Mouse (Mus musculus): ENCODE data around the gene Gm10272. TPM values are rescaled to one million over a fixed set of nuclear protein-coding genes. Genes with fewer than 3 reads are reported as not detected.

The Gm10272 gene
- polyA plus RNA-seq (2016; fragmentation: Nextera tagmentation; extraction: Ambion mirVana) = not detected in 2 replicates

- H3K36me3 ChIP-seq = no peaks in the 10 kb centered on the region
- H3K4me1 ChIP-seq = no peaks in the 10 kb centered on the region
- H3K27me3 ChIP-seq (replicated peaks) = no peaks in the 10 kb centered on the region
- H3K9me3 ChIP-seq = peaks cover 18% of the 10 kb centered on the region
- 87% methylated on average over 1 of the region's 1 CpGs for WGBS
- ATAC-seq (ENCODE audit: low FRiP score, low read depth) = no peak
- no peak within 1 kb of the TSS for H3K4me2 ChIP-seq (replicated peaks)
- H3K9ac ChIP-seq = no peak within 1 kb of the TSS
- H3K27ac ChIP-seq = no peak within 1 kb of the TSS
- H3K4me3 ChIP-seq = no peak within 1 kb of the TSS
Measured at GRCm38 (mm10) chr10:77706326-77706725, at the start of gene Gm10272. Gene Gm10272 (plus strand): TSS chr10:77706626.

- no peak overlapping the region for H3K9ac ChIP-seq
- 71% methylated on average over 15 of the region's 15 CpGs for WGBS
- no peaks in the 10 kb centered on the region for H3K27me3 ChIP-seq (replicated peaks)
- no peaks in the 10 kb centered on the region for H3K36me3 ChIP-seq
- H3K9me3 ChIP-seq = no peaks in the 10 kb centered on the region
- H3K27ac ChIP-seq = no peak overlapping the region
- no peak for ATAC-seq (ENCODE audit: low FRiP score, low read depth)
- H3K4me1 ChIP-seq = no peaks in the 10 kb centered on the region
- no peak overlapping the region for H3K4me3 ChIP-seq
- no peak overlapping the region for H3K4me2 ChIP-seq (replicated peaks)
Measured at GRCm38 (mm10) chr10:77658286-77658994, 48.0 kb upstream of the Gm10272 start.

- WGBS = 44% methylated on average over 43 of the region's 43 CpGs
- no peaks in the 10 kb centered on the region for H3K9me3 ChIP-seq
- ATAC-seq (ENCODE audit: low FRiP score, low read depth) = 0 out of 2 replicates have a peak, but pooled peaks have one; percentile 33
- H3K36me3 ChIP-seq = no peaks in the 10 kb centered on the region
- no peaks in the 10 kb centered on the region for H3K27me3 ChIP-seq (replicated peaks)
- no peak overlapping the region for H3K27ac ChIP-seq
- H3K9ac ChIP-seq = no peak overlapping the region
- H3K4me1 ChIP-seq = peaks cover 6% of the 10 kb centered on the region; the same call in 1 of the 2 replicates
- peak overlapping the region; percentile 30; the same call in 1 of the 2 replicates for H3K4me2 ChIP-seq (replicated peaks)
- no peak overlapping the region; the same call in 1 of the 2 replicates for H3K4me3 ChIP-seq
Measured at GRCm38 (mm10) chr10:77663949-77664665, 42.3 kb upstream of the Gm10272 start.

GRCm38 (mm10) chr10:77666342-77666741 lies 40.1 kb upstream of the Gm10272 start:
- Histone ChIP-seq H3K9me3 (no peaks in the 10 kb centered on the region), H3K36me3 (no peaks in the 10 kb centered on the region), H3K4me3 (no peak overlapping the region), H3K9ac (no peak overlapping the region), H3K27ac (no peak overlapping the region), H3K4me2 (replicated peaks) (no peak overlapping the region), H3K4me1 (peaks cover 6% of the 10 kb centered on the region; the same call in 1 of the 2 replicates), H3K27me3 (replicated peaks) (no peaks in the 10 kb centered on the region)
- no peak for ATAC-seq (ENCODE audit: low FRiP score, low read depth)
- 86% methylated on average over 8 of the region's 8 CpGs for WGBS

GRCm38 (mm10) chr10:77667402-77667801 lies 39.0 kb upstream of the Gm10272 start:
- no peak for ATAC-seq (ENCODE audit: low FRiP score, low read depth)
- Histone ChIP-seq H3K9me3 (no peaks in the 10 kb centered on the region), H3K4me2 (replicated peaks) (no peak overlapping the region), H3K36me3 (no peaks in the 10 kb centered on the region), H3K27ac (no peak overlapping the region), H3K9ac (no peak overlapping the region), H3K4me3 (no peak overlapping the region), H3K4me1 (peaks cover 6% of the 10 kb centered on the region; the same call in 1 of the 2 replicates), H3K27me3 (replicated peaks) (no peaks in the 10 kb centered on the region)
- WGBS = 97% methylated on average over 4 of the region's 4 CpGs

GRCm38 (mm10) chr10:77670710-77671109 lies 35.7 kb upstream of the Gm10272 start:
- Histone ChIP-seq H3K27me3 (replicated peaks) (peaks cover 2% of the 10 kb centered on the region; the same call in 1 of the 2 replicates), H3K4me3 (no peak overlapping the region), H3K4me2 (replicated peaks) (no peak overlapping the region), H3K9ac (no peak overlapping the region), H3K9me3 (no peaks in the 10 kb centered on the region), H3K27ac (no peak overlapping the region), H3K36me3 (no peaks in the 10 kb centered on the region), H3K4me1 (no peaks in the 10 kb centered on the region)
- ATAC-seq (ENCODE audit: low FRiP score, low read depth) = no peak
- WGBS = 80% methylated on average over 4 of the region's 4 CpGs

- Histone ChIP-seq H3K9me3 (no peaks in the 10 kb centered on the region), H3K4me2 (replicated peaks) (no peak overlapping the region), H3K4me3 (no peak overlapping the region), H3K27ac (no peak overlapping the region), H3K4me1 (no peaks in the 10 kb centered on the region), H3K36me3 (no peaks in the 10 kb centered on the region), H3K9ac (no peak overlapping the region), H3K27me3 (replicated peaks) (peaks cover 10% of the 10 kb centered on the region)
- 86% methylated on average over 4 of the region's 4 CpGs for WGBS
- ATAC-seq (ENCODE audit: low FRiP score, low read depth) = no peak
Measured at GRCm38 (mm10) chr10:77671519-77671918, 34.9 kb upstream of the Gm10272 start.

- no peak overlapping the region for H3K4me2 ChIP-seq (replicated peaks)
- H3K27me3 ChIP-seq (replicated peaks) = peaks cover 32% of the 10 kb centered on the region
- no peak overlapping the region for H3K4me3 ChIP-seq
- no peak overlapping the region for H3K27ac ChIP-seq
- no peaks in the 10 kb centered on the region for H3K9me3 ChIP-seq
- WGBS = 59% methylated on average over 13 of the region's 13 CpGs
- ATAC-seq (ENCODE audit: low FRiP score, low read depth) = no peak
- H3K36me3 ChIP-seq = no peaks in the 10 kb centered on the region
- no peak overlapping the region for H3K9ac ChIP-seq
- peaks cover 8% of the 10 kb centered on the region for H3K4me1 ChIP-seq
Measured at GRCm38 (mm10) chr10:77673765-77674164, 32.7 kb upstream of the Gm10272 start.

GRCm38 (mm10) chr10:77677562-77677961 lies 28.9 kb upstream of the Gm10272 start:
- no peaks in the 10 kb centered on the region for H3K9me3 ChIP-seq
- H3K27ac ChIP-seq = no peak overlapping the region
- H3K36me3 ChIP-seq = no peaks in the 10 kb centered on the region
- H3K4me1 ChIP-seq = peaks cover 8% of the 10 kb centered on the region
- H3K4me2 ChIP-seq (replicated peaks) = peak overlapping the region; percentile 63
- H3K4me3 ChIP-seq = peak overlapping the region; percentile 23
- WGBS = under 1% methylated on average over 35 of the region's 35 CpGs
- H3K9ac ChIP-seq = 0 out of 2 replicates have a peak overlapping the region, but pooled peaks have one; percentile 29
- ATAC-seq (ENCODE audit: low FRiP score, low read depth) = no peak; the same call in 1 of the 2 replicates
- peaks cover 42% of the 10 kb centered on the region for H3K27me3 ChIP-seq (replicated peaks)

GRCm38 (mm10) chr10:77682994-77683393 lies 23.4 kb upstream of the Gm10272 start:
- Histone ChIP-seq H3K4me3 (no peak overlapping the region), H3K27me3 (replicated peaks) (peaks cover 47% of the 10 kb centered on the region), H3K4me1 (peaks cover 5% of the 10 kb centered on the region), H3K27ac (no peak overlapping the region), H3K9me3 (no peaks in the 10 kb centered on the region), H3K4me2 (replicated peaks) (no peak overlapping the region), H3K9ac (no peak overlapping the region), H3K36me3 (no peaks in the 10 kb centered on the region)
- no peak for ATAC-seq (ENCODE audit: low FRiP score, low read depth)
- WGBS = 77% methylated on average over 7 of the region's 7 CpGs

- Histone ChIP-seq H3K27me3 (replicated peaks) (peaks cover 42% of the 10 kb centered on the region), H3K27ac (no peak overlapping the region), H3K4me3 (no peak overlapping the region), H3K4me2 (replicated peaks) (no peak overlapping the region), H3K9ac (no peak overlapping the region), H3K4me1 (peaks cover 9% of the 10 kb centered on the region), H3K9me3 (no peaks in the 10 kb centered on the region), H3K36me3 (no peaks in the 10 kb centered on the region)
- ATAC-seq (ENCODE audit: low FRiP score, low read depth) = no peak
- 41% methylated on average over 8 of the region's 8 CpGs for WGBS
Measured at GRCm38 (mm10) chr10:77684181-77684580, 22.2 kb upstream of the Gm10272 start.

GRCm38 (mm10) chr10:77685895-77686664 lies 20.3 kb upstream of the Gm10272 start, which contains the start of gene Tspear:
Gene Tspear (plus strand): TSS chr10:77686569.
- Histone ChIP-seq H3K27me3 (replicated peaks) (peaks cover 36% of the 10 kb centered on the region), H3K4me2 (replicated peaks) (no peak within 1 kb of the TSS), H3K27ac (no peak within 1 kb of the TSS), H3K4me1 (peaks cover 15% of the 10 kb centered on the region), H3K9me3 (no peaks in the 10 kb centered on the region), H3K9ac (no peak within 1 kb of the TSS), H3K36me3 (no peaks in the 10 kb centered on the region), H3K4me3 (no peak within 1 kb of the TSS)
- no peak for ATAC-seq (ENCODE audit: low FRiP score, low read depth)
- WGBS = 8% methylated on average over 22 of the region's 22 CpGs
